Mouse (Mus musculus) E14TG2a.4 (cell line): Measurements from ENCODE around the gene Ebf1.

Experiments used
- CTCF ChIP-seq: conservative IDR thresholded peaks from 2 replicates; pipeline ENCODE4 v1.5.1; 2014; ENCODE audit warnings: low read length
- NANOG ChIP-seq: IDR thresholded peaks from 2 replicates; pipeline ENCODE4 v1.6.1; 2014; ENCODE audit warnings: borderline replicate concordance, low read length, mixed read lengths
- POU5F1 ChIP-seq: IDR thresholded peaks from 2 replicates; pipeline ENCODE4 v1.6.1; 2014; ENCODE audit warnings: low read length, borderline replicate concordance

GRCm38 (mm10) chr11:44932942-44933483 lies 315.9 kb downstream of the Ebf1 start:
- TF ChIP-seq NANOG (no peak), CTCF (no peak), POU5F1 (no peak)
